Mouse (Mus musculus): ENCODE measurements around the gene Rbm47.

The Rbm47 gene

DNA sequence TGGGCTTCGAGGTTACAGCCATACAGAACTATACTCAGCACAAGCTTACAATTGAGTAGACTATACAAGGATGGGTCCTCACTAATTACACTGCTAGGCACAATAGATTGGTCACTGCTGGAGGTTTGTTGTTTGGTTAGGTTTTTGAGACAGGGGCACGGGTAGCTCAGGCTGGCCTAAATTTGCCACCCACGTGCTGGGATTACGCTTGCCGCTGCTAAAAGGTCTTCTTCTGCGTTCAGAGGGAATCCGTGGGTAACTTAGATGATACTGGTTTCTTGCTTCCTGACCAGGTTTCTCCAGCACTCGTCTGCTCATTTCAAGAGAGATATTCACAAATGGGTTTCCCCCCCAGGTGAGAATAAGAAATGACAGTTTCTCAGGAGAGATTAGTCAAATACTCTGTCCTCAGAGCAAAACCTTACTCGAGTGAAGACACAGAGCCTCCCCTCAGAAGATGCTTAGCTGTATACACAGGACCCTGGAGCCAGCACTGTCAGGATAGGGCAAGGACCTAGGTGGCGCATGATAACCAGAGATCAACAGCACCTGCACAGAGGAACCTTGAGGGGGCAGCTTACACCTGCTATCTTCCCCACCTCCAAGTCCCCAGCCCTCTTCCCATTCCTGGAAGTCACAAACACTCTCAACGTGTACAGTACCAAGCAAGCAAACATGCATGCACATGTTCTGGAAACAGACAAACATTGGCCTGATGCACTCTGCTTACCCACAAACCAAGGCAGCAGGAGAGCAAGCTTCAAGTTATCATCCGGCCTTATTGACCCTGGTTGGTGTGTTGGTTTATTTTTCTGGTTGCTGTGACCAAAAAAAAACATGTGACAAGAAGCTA, 104.6 kb downstream of the Rbm47 start:
- DNase-seq (ENCODE audit: low read depth, low spot score) = no peak

GRCm38 (mm10) chr5:66067219-66067618, 105.7 kb downstream of the Rbm47 start:
- no peak for DNase-seq (ENCODE audit: low read depth, low spot score)

DNA sequence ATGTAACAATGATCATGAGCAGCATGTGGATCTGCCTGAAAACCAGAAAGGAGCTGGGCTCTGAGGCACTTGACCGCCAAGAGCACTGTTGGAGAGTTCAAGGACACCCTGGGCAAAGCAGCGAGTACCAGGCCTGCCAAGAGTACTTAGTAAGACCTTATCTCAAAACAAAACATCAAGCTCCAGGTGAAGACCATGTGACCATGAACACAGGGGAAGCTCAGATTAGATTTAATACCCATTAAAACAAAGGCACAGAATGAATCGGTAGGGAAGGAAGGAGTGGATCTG, 110.0 kb downstream of the Rbm47 start:
- DNase-seq (ENCODE audit: low read depth, low spot score) = no peak

DNA sequence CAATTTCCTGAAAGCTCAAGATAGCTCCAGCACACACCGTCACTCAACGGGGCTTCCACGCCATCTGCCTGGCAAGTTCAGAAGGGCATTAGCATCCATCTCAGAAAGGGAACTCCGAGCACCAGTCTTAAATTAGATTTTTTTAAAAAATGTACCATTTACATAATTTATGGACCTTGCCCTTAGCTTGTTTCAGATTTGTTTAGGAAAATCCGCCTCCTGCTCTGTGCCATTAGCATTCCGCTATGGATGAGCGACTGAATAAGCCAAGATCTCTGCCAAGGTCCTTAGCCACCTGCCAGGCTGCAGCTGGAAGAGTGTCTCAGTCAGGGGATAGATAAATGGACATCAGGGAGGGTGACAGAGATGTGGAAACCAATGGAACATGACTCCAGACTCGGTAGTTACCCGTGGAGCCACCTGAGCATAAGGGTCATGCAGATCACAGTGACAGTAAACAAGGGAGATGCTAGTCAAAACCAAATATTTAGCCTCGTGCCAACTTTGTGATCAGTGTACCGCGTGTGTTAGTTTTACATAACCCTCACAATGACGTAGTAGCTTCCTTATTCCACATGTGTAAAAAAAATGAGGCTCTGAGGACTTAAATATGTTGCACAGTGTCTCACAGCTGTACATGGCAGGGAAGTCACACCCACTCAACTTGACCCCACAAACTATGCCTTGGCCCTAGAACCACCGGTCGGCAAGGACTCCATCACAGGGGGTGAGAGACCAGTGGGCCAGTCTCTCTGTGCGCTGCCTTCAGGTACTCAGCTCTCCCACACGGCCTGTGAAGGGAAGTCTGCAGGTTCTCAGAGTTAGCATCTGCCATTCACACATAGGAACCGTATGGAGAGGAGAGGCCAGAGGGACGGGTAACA, 110.6 kb downstream of the Rbm47 start:
- DNase-seq (ENCODE audit: low read depth, low spot score) = no peak

- no peak for DNase-seq (ENCODE audit: low read depth, low spot score)
Observed at GRCm38 (mm10) chr5:66061667-66062045, 111.3 kb downstream of the Rbm47 start.

DNA sequence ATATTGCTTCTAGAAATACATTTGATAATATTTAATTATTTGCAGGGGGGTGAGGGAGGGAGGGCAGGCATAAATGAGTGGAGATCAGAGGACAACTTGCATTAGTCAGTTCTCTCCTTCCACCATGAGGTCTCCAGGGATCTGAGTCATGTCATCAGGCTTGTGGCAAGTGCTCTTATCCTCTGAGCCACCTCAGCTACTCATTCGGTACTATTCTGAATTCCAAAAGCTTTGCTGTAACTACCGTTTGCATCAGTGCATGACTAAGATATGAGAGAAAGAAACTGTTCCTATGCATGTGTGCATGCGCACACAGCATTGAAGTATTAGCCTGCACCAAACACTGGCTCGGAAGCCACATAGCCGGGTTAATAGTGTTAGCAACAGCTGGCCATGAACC, 114.1 kb downstream of the Rbm47 start:
- no peak for DNase-seq (ENCODE audit: low read depth, low spot score)

DNA sequence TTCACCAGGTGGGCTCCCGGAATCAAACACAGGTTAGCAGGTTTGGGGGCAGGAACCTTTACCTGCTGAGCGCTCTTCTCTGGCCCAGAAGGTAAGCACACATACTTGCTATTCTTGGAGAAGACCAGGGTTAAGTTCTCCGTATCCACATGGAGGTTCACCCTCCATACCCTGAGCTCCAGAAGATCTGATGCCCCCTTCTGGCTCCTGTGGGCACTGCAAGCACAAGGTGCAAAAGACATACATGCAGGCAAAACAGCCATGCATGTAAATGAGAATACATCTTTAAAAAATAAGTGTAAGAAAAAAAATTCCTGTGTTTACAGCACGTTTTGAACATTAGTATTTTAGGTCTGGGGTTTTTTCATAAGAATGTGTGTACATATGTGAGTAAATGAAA, 116.2 kb downstream of the Rbm47 start:
- no peak for DNase-seq (ENCODE audit: low read depth, low spot score)

GRCm38 (mm10) chr5:66054394-66054793, 118.5 kb downstream of the Rbm47 start:
- no peak for DNase-seq (ENCODE audit: low read depth, low spot score)

DNA sequence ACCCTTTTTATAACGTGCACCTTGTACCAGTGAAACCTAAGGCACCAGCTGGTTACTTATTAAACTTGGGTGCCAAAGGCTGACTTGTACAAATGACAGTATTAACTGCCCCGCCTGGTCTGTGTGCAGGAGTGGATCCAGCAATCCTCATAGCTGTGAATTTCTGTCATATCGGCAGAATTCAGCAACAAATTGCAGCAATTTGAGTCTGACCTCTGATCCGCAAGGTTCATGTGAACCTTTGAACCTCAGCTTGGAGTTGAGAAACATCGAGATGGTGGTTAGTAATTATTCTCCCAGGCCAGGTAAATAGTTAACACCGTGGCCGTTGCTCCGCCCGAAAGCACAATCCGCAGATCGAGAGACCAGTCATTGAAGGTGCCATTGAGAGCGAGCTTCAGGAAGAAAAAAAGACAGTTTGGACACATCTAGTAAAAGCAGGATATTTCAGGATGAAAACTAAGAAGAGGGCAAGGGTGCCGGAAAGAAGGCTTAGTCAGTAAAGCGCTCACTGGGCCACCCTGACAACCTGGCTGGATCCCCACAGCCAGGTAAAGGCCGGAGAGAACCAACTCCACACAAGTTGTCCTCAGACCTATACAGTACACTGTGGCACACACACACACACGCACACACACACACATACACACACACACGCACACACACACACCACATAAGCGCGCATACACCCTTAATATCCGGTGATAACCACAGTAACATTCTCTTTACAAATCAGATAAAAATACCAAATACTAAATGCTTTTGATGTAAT, 120.0 kb downstream of the Rbm47 start:
- DNase-seq (ENCODE audit: low read depth, low spot score) = no peak

DNA sequence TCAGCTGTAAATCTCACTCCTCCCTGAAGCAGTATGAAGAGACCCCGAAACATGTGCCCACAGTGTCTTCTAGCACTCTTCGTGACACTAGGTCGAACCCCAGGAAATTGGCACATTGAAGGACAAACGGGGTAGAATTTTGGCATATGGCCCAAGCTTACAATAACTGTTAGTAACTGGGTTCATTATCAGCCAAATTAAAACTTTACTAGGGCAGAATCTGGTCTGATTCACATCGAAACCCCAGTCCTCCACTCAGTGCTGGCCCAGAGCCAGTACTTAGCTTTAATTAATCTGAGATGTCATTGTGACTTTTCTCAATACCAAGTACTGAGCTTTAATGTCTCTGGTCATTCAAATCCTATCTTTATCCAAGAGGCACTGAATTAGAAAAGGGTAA, 122.1 kb downstream of the Rbm47 start:
- no peak for DNase-seq (ENCODE audit: low read depth, low spot score)

DNA sequence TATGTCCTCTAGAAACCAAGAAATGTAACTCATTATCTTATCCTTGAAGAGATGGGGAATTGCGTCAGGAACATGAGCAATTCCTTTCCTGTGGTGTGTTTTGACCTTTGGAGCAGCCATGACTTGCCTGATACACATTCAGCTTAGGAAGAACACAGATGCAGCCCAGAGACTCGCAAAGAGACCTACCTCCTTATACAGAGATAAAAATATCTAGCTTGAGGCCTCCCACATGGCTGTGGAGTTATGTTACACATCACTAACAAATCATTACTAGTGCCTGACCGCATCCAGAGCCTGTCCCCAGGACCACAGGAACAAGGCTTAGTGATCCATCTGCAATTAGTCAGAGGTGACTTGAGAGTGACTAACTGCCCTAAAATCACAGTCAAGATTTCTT, 126.6 kb downstream of the Rbm47 start:
- no peak for DNase-seq (ENCODE audit: low read depth, low spot score)

GRCm38 (mm10) chr5:66043897-66044296, 129.0 kb downstream of the Rbm47 start:
- no peak for DNase-seq (ENCODE audit: low read depth, low spot score)

DNA sequence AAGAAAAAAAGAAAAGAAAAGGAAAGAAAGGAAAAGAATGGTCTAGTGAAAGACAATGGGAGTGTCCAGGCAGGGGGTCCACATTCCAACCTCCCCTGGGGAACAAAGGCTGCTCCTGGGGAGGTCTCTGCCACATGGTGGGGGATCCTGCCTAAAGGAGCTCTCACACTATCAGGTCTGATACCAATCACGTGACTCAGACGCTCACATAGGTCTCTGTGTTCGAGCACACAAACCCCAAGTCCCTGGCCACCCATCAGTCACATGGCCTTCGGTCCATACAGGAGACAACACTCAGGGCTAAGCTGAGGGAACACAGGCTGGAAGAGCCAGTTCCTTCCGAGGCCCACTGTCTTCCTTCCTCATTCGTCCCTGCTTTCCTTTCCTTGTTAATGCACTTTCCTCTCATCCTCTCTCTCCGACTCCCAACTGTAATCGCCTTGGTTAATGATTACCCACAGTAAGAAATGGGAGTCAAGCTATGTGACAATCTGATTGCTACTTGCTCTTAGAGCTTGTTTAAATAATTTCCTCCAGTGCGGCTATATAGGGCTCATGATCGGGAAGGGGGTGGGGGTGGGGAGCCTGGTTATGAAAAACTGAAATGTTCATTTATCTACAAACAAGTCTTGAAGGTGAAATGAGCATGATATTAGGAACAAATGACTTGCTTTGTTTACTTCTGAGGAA, 130.1 kb downstream of the Rbm47 start:
- no peak for DNase-seq (ENCODE audit: low read depth, low spot score)

DNA sequence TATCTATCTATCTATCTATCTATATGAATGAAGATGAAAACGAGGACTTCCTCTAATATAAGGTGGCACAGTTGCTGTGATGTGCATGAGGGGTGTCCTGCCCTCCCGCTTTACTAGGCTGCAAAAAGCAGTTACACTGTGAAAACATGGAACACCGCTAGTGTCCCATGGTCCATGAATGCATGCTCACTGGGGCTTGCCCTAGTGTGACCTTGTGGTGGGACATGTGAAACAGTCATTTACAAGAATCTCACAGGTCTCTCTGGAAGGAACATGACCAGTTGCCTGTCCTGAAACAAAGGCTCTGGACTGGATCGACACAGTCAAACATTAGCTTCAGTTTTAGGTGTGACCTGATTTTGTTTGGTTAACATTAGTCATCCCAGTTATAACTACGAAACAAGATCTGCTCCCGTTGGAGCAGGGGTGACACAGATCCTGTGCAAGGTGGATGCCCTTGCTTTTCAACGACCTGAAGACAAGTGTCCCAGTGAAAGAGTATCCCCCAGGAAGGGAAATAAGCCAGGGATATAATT, 132.1 kb downstream of the Rbm47 start:
- DNase-seq (ENCODE audit: low read depth, low spot score) = no peak

- no peak for DNase-seq (ENCODE audit: low read depth, low spot score)
Observed at GRCm38 (mm10) chr5:66039813-66040212, 133.1 kb downstream of the Rbm47 start.

DNA sequence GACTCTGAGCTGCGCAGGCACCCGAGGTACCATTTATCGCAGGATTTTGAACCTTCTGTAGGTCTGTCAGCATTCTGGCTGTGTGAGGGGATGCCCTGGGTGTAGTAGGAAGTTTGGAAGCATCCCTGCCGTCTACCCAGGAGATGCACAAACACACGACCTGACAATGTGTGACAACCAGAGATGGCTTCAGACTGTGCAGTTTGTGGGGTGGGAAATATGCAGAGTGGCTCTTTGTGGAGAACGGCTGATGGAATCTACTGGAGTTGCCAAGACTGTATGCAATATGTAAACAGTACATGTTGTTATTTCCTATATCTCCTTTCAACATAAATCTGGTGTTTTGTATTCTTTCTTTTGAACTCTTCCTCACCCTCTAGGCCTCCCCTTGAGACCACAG, 135.9 kb downstream of the Rbm47 start:
- DNase-seq (ENCODE audit: low read depth, low spot score) = no peak

GRCm38 (mm10) chr5:66036440-66037054, 136.4 kb downstream of the Rbm47 start:
- DNase-seq (ENCODE audit: low read depth, low spot score) = no peak

- DNase-seq (ENCODE audit: low read depth, low spot score) = no peak
Observed at GRCm38 (mm10) chr5:66034375-66035195, 138.3 kb downstream of the Rbm47 start.

- DNase-seq (ENCODE audit: low read depth, low spot score) = no peak
Observed at GRCm38 (mm10) chr5:66032826-66033225, 140.1 kb downstream of the Rbm47 start.

- no peak for DNase-seq (ENCODE audit: low read depth, low spot score)
Observed at GRCm38 (mm10) chr5:66031699-66032098, 141.2 kb downstream of the Rbm47 start.

All from skeletal muscle tissue, adult 2 months (tissue).